Mouse (Mus musculus) embryonic facial prominence, embryonic 12.5 days (tissue): ENCODE measurements around the gene T2. TPM values are rescaled to one million over a fixed set of nuclear protein-coding genes. Genes with fewer than 3 reads are reported as not detected.
A peak's percentile ranks its signal among the peaks of the same experiment; 100 is the strongest.
"Not testable (repeated sequence)": the region's sequence is repeated elsewhere in the genome, so short reads cannot be mapped to it uniquely, and the experiment has no call there.

Experiments
- ATAC-seq: fragments of 200-750 bp; cut with Nextera tagmentation; 2 replicates; pipeline ENCODE4 v1.8.0; 2017; ENCODE audit not compliant: insufficient number of reproducible peaks, insufficient read depth, low FRiP score, low TSS enrichment
- H3K27ac ChIP-seq: fragments of 300-500 bp; sonication (generic); 2 replicates; pipeline ENCODE4 v1.5.1; 2016; ENCODE audit warnings: mild to moderate bottlenecking
- H3K27me3 ChIP-seq: fragments of 300-500 bp; sonication (generic); 2 replicates; pipeline ENCODE4 v1.6.1; 2016; ENCODE audit warnings: mild to moderate bottlenecking, moderate library complexity
- H3K36me3 ChIP-seq: fragments of 300-500 bp; sonication (generic); 2 replicates; pipeline ENCODE4 v1.6.1; 2016; ENCODE audit warnings: mild to moderate bottlenecking
- H3K4me1 ChIP-seq: fragments of 300-500 bp; sonication (generic); 2 replicates; pipeline ENCODE4 v1.6.1; 2016
- H3K4me2 ChIP-seq: fragments of 300-500 bp; sonication (generic); replicated peaks from 2 replicates; pipeline ENCODE4 v1.6.1; 2016; ENCODE audit warnings: mild to moderate bottlenecking, moderate library complexity
- H3K4me3 ChIP-seq: fragments of 300-500 bp; sonication (generic); 2 replicates; pipeline ENCODE4 v1.5.1; 2016; ENCODE audit warnings: mild to moderate bottlenecking
- H3K9ac ChIP-seq: fragments of 300-500 bp; sonication (generic); 2 replicates; pipeline ENCODE4 v1.6.1; 2016; ENCODE audit warnings: mild to moderate bottlenecking, moderate library complexity
- H3K9me3 ChIP-seq: fragments of 300-500 bp; sonication (generic); 2 replicates; pipeline ENCODE4 v1.6.1; 2016; ENCODE audit warnings: mild to moderate bottlenecking, moderate library complexity
- WGBS: fragments of 180-500 bp; shearing (Covaris S2); methylation state at CpG from one replicate; pipeline ENCODE4 v1.1.7; 2016; 5-methylcytosine and 5-hydroxymethylcytosine counted together
- polyA plus RNA-seq: library from polyadenylated mRNA; unstranded; fragments of >200 nt; fragmentation: Nextera tagmentation; extraction: Ambion mirVana; gene quantifications from 2 replicates; pipeline ENCODE4 v1.2.1, GENCODE M21; 2016

Gene T2
- polyA plus RNA-seq, result 0.93 and 1.2 TPM in 2 replicates

- Histone ChIP-seq H3K9ac (no peak within 1 kb of the TSS), H3K27ac (no peak within 1 kb of the TSS), H3K36me3 (no peaks in the 10 kb centered on the region), H3K4me2 (no peak within 1 kb of the TSS), H3K4me1 (no peaks in the 10 kb centered on the region), H3K4me3 (no peak within 1 kb of the TSS), H3K9me3 (no peaks in the 10 kb centered on the region), H3K27me3 (no peaks in the 10 kb centered on the region)
- 81% methylated on average over 6 of the region's 6 CpGs for WGBS
- ATAC-seq, result no peak
These were observed at the start of gene T2 for GRCm38 (mm10) chr17:8355692-8356091. Gene T2, plus strand, starts transcription at chr17:8355992.

DNA sequence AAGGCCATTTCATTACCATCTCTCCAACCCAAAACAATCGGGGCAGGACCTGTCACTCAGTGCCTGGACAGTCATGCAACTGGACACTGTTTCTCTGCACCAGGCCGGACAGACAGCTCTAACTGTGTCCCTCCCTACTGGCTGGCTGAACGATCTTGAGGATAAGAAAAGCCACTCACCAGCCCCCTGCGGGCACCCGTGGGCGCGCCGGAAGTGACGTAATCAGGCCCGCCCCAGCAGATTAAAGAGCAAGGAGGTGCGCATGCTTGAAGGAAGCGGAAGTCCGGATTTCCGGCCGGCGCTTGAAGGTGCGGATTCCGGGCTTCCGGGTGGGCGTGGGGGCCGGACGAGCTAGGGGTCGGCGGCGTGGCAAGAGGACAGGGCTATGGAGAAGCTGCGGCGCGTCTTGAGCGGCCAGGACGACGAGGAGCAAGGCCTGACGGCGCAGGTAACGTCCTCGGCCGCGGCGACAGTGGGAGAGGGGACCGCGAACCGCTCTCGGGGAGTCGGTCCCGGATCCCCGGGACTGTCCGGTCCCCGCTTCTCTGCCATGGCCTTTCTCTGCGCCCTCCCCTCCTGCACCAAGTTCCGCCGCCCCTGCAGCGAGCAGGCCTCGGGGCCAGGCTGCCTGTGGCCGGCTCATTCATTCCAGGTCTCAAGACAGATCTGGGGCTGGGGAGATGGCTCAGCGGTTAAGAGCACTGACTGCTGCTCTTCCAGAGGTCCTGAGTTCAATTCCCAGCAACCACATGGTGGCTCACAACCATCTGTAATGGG is 44.8 kb upstream of the T2 start, which contains the start of gene Sft2d1:
Gene Sft2d1 (plus strand): TSS at position 265 of the 777 bp plus-strand sequence.
- Histone ChIP-seq H3K27ac (peak within 1 kb of the TSS; percentile 54; the same call in 1 of the 2 replicates), H3K4me1 (peaks cover 14% of the 10 kb centered on the region), H3K27me3 (no peaks in the 10 kb centered on the region), H3K4me2 (peak within 1 kb of the TSS; percentile 70), H3K9me3 (no peaks in the 10 kb centered on the region), H3K36me3 (peaks cover 4% of the 10 kb centered on the region; the same call in 1 of the 2 replicates), H3K4me3 (peak within 1 kb of the TSS; percentile 86), H3K9ac (peak within 1 kb of the TSS; percentile 83)
- peak; percentile 85 for ATAC-seq
- WGBS, result under 1% methylated on average over 54 of the region's 54 CpGs

GRCm38 (mm10) chr17:8311751-8312150 is 44.0 kb upstream of the T2 start:
- WGBS, result 49% methylated on average over 3 of the region's 3 CpGs
- Histone ChIP-seq H3K9me3 (no peaks in the 10 kb centered on the region), H3K36me3 (peaks cover 4% of the 10 kb centered on the region; the same call in 1 of the 2 replicates), H3K27ac (no peak overlapping the region), H3K9ac (peak overlapping the region; percentile 83), H3K4me2 (peak overlapping the region; percentile 70), H3K27me3 (no peaks in the 10 kb centered on the region), H3K4me1 (peaks cover 14% of the 10 kb centered on the region), H3K4me3 (peak overlapping the region; percentile 86)
- no peak for ATAC-seq

GRCm38 (mm10) chr17:8313976-8314375 is 41.8 kb upstream of the T2 start:
- ATAC-seq, result no peak
- Histone ChIP-seq H3K9me3 (no peaks in the 10 kb centered on the region), H3K4me3 (no peak overlapping the region), H3K9ac (no peak overlapping the region), H3K27ac (no peak overlapping the region), H3K4me1 (peaks cover 14% of the 10 kb centered on the region), H3K27me3 (no peaks in the 10 kb centered on the region), H3K36me3 (peaks cover 4% of the 10 kb centered on the region; the same call in 1 of the 2 replicates), H3K4me2 (no peak overlapping the region)
- 90% methylated on average over 3 of the region's 3 CpGs for WGBS

DNA sequence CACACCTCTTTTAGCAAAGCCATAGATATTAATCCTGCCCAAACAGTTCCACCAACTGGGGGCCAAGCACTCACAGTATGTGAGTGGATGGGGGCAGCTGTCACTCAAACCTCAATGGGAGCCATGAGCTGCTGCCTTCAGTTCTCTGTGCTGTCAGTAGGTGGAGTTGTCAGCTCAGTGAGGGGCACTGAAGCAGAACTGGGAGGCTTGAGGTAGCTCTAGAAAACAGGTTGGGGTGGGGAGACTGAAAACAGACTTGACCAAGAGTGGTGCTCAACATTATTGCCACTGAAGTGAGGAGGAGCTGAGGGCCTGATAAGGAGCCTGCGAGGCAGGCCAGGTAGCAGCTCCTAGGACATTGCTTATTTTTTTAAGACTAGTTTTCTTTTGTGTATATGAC is 39.5 kb upstream of the T2 start:
- no peak overlapping the region for H3K4me2 ChIP-seq
- H3K4me1 ChIP-seq, result peaks cover 14% of the 10 kb centered on the region
- no peaks in the 10 kb centered on the region for H3K27me3 ChIP-seq
- H3K9ac ChIP-seq, result no peak overlapping the region
- no peak overlapping the region for H3K4me3 ChIP-seq
- ATAC-seq, result no peak
- 88% methylated on average over 1 of the region's 1 CpGs for WGBS
- H3K9me3 ChIP-seq, result no peaks in the 10 kb centered on the region
- no peak overlapping the region for H3K27ac ChIP-seq
- peaks cover 4% of the 10 kb centered on the region; the same call in 1 of the 2 replicates for H3K36me3 ChIP-seq

GRCm38 (mm10) chr17:8326877-8327276 is 28.9 kb upstream of the T2 start:
- H3K4me2 ChIP-seq, H3K9ac ChIP-seq, H3K4me1 ChIP-seq, ATAC-seq, H3K27me3 ChIP-seq, H3K27ac ChIP-seq, H3K4me3 ChIP-seq, H3K9me3 ChIP-seq: not testable (repeated sequence)
- WGBS, result 93% methylated on average over 11 of the region's 11 CpGs
- peaks cover 11% of the 10 kb centered on the region for H3K36me3 ChIP-seq

GRCm38 (mm10) chr17:8328511-8329174 is 27.1 kb upstream of the T2 start:
- Histone ChIP-seq H3K9ac (no peak overlapping the region), H3K4me3 (no peak overlapping the region), H3K36me3 (peaks cover 11% of the 10 kb centered on the region), H3K27me3 (no peaks in the 10 kb centered on the region), H3K27ac (no peak overlapping the region), H3K9me3 (no peaks in the 10 kb centered on the region), H3K4me2 (no peak overlapping the region), H3K4me1 (no peaks in the 10 kb centered on the region)
- WGBS, result 72% methylated on average over 7 of the region's 7 CpGs
- ATAC-seq, result no peak

DNA sequence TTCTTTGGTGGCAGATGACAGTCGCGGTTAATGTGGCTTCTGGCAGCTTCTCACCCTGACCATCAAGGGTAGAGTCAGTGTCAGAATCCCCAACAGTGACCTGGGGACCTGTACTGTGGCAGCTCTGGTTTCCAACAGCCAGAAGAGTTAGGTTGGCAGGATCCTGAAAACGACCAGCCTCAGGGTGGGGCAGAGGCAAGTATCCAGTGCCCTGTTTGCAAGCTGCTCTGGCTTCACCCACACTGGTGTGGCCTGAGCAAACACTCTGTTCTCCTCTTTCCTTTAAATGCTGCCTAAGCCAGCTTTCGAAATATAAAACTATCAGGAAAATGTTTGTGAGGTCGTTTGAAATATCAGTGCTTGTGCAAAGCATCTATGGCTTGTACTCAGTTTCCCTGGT is 25.2 kb upstream of the T2 start:
- no peak overlapping the region for H3K4me2 ChIP-seq
- 78% methylated on average over 5 of the region's 5 CpGs for WGBS
- ATAC-seq, result no peak
- H3K27me3 ChIP-seq, result no peaks in the 10 kb centered on the region
- no peak overlapping the region for H3K4me3 ChIP-seq
- no peak overlapping the region for H3K9ac ChIP-seq
- H3K4me1 ChIP-seq, result no peaks in the 10 kb centered on the region
- peaks cover 11% of the 10 kb centered on the region for H3K36me3 ChIP-seq
- no peaks in the 10 kb centered on the region for H3K9me3 ChIP-seq
- no peak overlapping the region for H3K27ac ChIP-seq

- not testable (repeated sequence) for H3K36me3 ChIP-seq, H3K4me2 ChIP-seq, ATAC-seq, H3K9ac ChIP-seq, H3K4me3 ChIP-seq, H3K9me3 ChIP-seq, H3K27ac ChIP-seq
- Histone ChIP-seq H3K4me1 (peaks cover 14% of the 10 kb centered on the region; the same call in 1 of the 2 replicates), H3K27me3 (peaks cover 40% of the 10 kb centered on the region)
- 89% methylated on average over 1 of the region's 5 CpGs for WGBS
These were observed 18.6 kb upstream of the T2 start, which contains the start of gene Prr18 for GRCm38 (mm10) chr17:8337159-8337558. Gene Prr18, plus strand, starts transcription at chr17:8337459.

GRCm38 (mm10) chr17:8339666-8340374 is 16.0 kb upstream of the T2 start:
- Histone ChIP-seq H3K4me1 (peaks cover 14% of the 10 kb centered on the region; the same call in 1 of the 2 replicates), H3K27me3 (peaks cover 47% of the 10 kb centered on the region), H3K36me3 (no peaks in the 10 kb centered on the region), H3K9me3 (no peaks in the 10 kb centered on the region), H3K9ac (no peak overlapping the region), H3K27ac (no peak overlapping the region), H3K4me2 (peak overlapping the region; percentile 100), H3K4me3 (peak overlapping the region; percentile 61)
- WGBS, result 26% methylated on average over 8 of the region's 8 CpGs
- no peak for ATAC-seq
